Mouse (Mus musculus) hindbrain, embryonic 13.5 days (tissue): ENCODE results near the gene Tas2r135. TPM values are rescaled to one million over a fixed set of nuclear protein-coding genes. Genes with fewer than 3 reads are reported as not detected.

Experiments used
- ATAC-seq: fragments of 200-750 bp; cut with Nextera tagmentation; 2 replicates; pipeline ENCODE4 v1.8.0; 2017; ENCODE audit warnings: moderate TSS enrichment; ENCODE audit not compliant: low FRiP score
- H3K27ac ChIP-seq: fragments of 300-500 bp; sonication (generic); 2 replicates; pipeline ENCODE4 v1.5.1; 2015; ENCODE audit warnings: inconsistent platforms, mild to moderate bottlenecking, moderate library complexity
- H3K27me3 ChIP-seq: fragments of 300-500 bp; sonication (generic); 2 replicates; pipeline ENCODE4 v1.6.1; 2015; ENCODE audit warnings: mild to moderate bottlenecking, inconsistent platforms
- H3K36me3 ChIP-seq: fragments of 300-500 bp; sonication (generic); 2 replicates; pipeline ENCODE4 v1.6.1; 2015; ENCODE audit warnings: mild to moderate bottlenecking, inconsistent platforms
- H3K4me1 ChIP-seq: fragments of 300-500 bp; sonication (generic); replicated peaks from 2 replicates; pipeline ENCODE4 v1.6.1; 2015; ENCODE audit warnings: inconsistent platforms
- H3K4me2 ChIP-seq: fragments of 300-500 bp; sonication (generic); 2 replicates; pipeline ENCODE4 v1.6.1; 2015; ENCODE audit warnings: inconsistent platforms, mild to moderate bottlenecking, moderate library complexity
- H3K4me3 ChIP-seq: fragments of 300-500 bp; sonication (generic); 2 replicates; pipeline ENCODE4 v1.5.1; 2015; ENCODE audit warnings: mild to moderate bottlenecking, inconsistent platforms
- H3K9ac ChIP-seq: fragments of 300-500 bp; sonication (generic); 2 replicates; pipeline ENCODE4 v1.6.1; 2015; ENCODE audit warnings: mild to moderate bottlenecking, inconsistent platforms
- H3K9me3 ChIP-seq: fragments of 300-500 bp; sonication (generic); 2 replicates; pipeline ENCODE4 v1.6.1; 2016; ENCODE audit warnings: inconsistent platforms
- WGBS: fragments of 180-500 bp; shearing (Covaris S2); methylation state at CpG from one replicate; pipeline ENCODE4 v1.1.7; 2015; 5-methylcytosine and 5-hydroxymethylcytosine counted together
- polyA plus RNA-seq: library from polyadenylated mRNA; unstranded; fragments of >200 nt; fragmentation: Nextera tagmentation; extraction: Ambion mirVana; gene quantifications from 2 replicates; pipeline ENCODE4 v1.2.1, GENCODE M21; 2015

The Tas2r135 gene
- polyA plus RNA-seq, 1 experiment from 2014 or later: not detected

DNA sequence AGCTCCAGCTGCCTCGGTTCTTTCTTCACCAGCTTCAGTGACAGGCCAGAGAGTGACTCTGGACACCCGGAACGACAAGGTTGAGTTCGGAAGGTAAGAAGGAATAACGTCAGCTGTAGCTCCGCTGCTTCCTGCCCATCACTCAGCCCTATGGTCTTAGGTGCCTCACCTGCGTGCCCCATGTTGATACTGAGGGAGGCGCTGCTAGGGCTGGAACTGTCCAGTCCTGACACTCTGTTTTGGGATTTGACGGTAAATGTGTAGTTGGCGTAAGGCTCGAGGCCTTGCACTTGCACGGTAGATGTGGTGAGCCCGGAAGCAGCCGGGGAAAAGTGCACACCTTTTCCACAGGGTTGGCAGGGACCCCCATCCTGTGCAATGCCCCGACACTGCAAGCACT, 40.6 kb upstream of the Tas2r135 start:
- H3K27me3 ChIP-seq: no peaks in the 10 kb centered on the region
- H3K27ac ChIP-seq: no peak overlapping the region
- WGBS: 95% methylated on average over 15 of the region's 15 CpGs
- H3K4me3 ChIP-seq: no peak overlapping the region
- H3K4me1 ChIP-seq: no peaks in the 10 kb centered on the region
- H3K4me2 ChIP-seq: no peak overlapping the region
- no peak overlapping the region for H3K9ac ChIP-seq
- peaks cover 10% of the 10 kb centered on the region for H3K36me3 ChIP-seq
- ATAC-seq: no peak
- H3K9me3 ChIP-seq: no peaks in the 10 kb centered on the region

DNA sequence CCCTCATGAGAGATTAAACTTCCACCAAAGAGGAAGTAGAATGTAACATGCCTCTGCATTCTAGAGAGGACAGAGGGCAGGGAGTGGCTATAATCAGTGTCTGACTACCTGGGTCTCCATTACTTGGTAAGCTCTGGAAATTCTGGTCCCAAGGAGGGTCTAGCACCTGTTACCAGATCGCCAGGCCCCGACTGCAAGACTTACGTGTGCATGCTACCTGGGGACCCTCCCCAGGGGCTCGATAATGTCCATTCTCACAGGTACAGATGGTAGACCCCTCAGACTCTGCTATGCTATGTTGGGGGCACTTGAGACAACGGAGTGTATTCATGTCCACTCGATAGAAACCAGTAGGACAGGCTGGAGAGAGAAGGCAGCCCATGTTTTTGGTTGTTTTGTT, 40.0 kb upstream of the Tas2r135 start:
- Histone ChIP-seq H3K4me3 (no peak overlapping the region), H3K4me2 (no peak overlapping the region), H3K9me3 (no peaks in the 10 kb centered on the region), H3K36me3 (peaks cover 4% of the 10 kb centered on the region), H3K4me1 (no peaks in the 10 kb centered on the region), H3K9ac (no peak overlapping the region), H3K27me3 (no peaks in the 10 kb centered on the region), H3K27ac (no peak overlapping the region)
- ATAC-seq: no peak
- 90% methylated on average over 6 of the region's 6 CpGs for WGBS

DNA sequence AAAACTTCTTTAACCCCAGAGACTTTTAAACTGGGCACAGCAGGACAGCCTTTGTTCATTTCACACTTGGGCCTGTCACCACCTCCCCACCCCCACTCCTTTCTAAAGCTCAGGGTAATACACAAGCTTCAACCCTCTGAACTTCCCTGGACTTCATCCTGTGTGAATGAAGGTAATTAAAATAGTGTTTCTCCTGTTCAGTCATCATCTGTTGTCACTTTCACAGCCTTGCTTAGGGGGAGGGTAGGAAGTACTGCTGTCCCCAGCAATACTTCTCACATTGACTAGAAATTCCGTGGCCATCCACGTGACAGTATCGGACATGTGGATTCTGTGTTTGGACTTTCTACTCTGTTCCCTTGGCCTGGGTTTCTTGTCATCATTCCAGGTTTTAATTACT, 35.4 kb upstream of the Tas2r135 start:
- Histone ChIP-seq H3K4me3 (no peak overlapping the region), H3K4me2 (no peak overlapping the region), H3K27ac (no peak overlapping the region), H3K27me3 (peaks cover 16% of the 10 kb centered on the region), H3K4me1 (peaks cover 15% of the 10 kb centered on the region), H3K36me3 (no peaks in the 10 kb centered on the region), H3K9me3 (no peaks in the 10 kb centered on the region), H3K9ac (no peak overlapping the region)
- WGBS: 7% methylated on average over 3 of the region's 3 CpGs
- ATAC-seq: no peak

DNA sequence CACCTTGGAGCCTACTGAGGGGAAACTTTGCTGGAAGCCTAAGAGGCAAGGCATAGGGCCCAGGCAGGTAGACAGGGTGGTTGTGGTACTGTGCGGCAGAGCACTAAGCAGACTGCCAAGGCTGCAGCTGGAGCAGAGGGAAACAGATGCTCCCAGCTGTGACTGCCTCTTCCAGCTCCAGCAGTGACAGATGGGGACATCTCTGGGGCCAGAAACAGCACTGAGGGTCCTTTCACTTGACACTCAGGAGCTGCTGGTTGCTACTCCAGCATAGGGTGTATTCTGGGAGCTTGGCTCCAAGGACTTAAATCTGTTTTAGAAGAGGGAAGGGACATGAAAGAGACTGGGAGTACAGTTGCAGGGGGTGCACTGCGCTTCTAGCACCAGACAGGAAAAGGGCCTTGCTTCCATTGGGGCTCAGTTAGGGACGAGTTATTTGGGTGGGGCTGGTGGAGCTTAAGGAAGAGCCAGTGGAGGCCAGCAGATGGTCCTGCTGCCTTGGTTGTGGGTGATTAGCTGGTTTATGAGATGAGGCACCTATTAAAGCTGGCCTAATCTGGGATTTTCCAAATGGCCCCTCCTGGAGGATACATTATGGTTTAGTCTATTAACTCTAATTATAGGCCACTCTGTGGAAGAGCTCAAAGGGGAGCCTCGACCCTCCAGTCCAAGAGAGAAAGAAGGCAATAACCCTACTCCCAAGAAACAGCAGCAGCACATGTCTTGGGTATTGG, 34.4 kb upstream of the Tas2r135 start:
- Histone ChIP-seq H3K27ac (no peak overlapping the region), H3K9me3 (no peaks in the 10 kb centered on the region), H3K27me3 (peaks cover 16% of the 10 kb centered on the region), H3K4me1 (peaks cover 15% of the 10 kb centered on the region), H3K4me3 (no peak overlapping the region), H3K36me3 (no peaks in the 10 kb centered on the region), H3K4me2 (no peak overlapping the region), H3K9ac (no peak overlapping the region)
- ATAC-seq: no peak
- WGBS: 42% methylated on average over 4 of the region's 4 CpGs

DNA sequence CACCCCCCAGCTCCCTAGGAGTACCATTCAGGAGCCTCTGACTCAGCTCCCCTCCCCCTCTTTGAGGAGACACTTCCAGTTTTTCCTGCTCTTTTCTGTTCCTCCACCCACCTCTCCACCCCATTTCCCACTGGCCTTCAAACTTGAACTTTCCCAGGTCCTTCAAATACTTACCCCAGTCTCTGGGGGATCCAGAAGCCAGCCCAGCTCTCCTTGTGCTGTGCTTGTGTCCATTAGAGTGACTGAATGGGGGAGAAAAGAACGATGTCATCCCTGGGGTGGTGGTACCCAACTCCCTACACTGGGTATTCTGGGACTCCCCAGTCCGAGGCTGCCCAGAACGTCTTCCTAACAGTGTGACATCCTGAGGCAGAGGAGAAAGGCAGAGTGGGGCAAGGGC, 33.2 kb upstream of the Tas2r135 start:
- Histone ChIP-seq H3K4me3 (no peak overlapping the region), H3K9ac (no peak overlapping the region), H3K27me3 (peaks cover 16% of the 10 kb centered on the region), H3K4me2 (no peak overlapping the region), H3K9me3 (no peaks in the 10 kb centered on the region), H3K36me3 (no peaks in the 10 kb centered on the region), H3K4me1 (peaks cover 15% of the 10 kb centered on the region), H3K27ac (no peak overlapping the region)
- 0 out of 2 replicates have a peak, but pooled peaks have one; percentile 18 for ATAC-seq
- WGBS: 5% methylated on average over 3 of the region's 3 CpGs

DNA sequence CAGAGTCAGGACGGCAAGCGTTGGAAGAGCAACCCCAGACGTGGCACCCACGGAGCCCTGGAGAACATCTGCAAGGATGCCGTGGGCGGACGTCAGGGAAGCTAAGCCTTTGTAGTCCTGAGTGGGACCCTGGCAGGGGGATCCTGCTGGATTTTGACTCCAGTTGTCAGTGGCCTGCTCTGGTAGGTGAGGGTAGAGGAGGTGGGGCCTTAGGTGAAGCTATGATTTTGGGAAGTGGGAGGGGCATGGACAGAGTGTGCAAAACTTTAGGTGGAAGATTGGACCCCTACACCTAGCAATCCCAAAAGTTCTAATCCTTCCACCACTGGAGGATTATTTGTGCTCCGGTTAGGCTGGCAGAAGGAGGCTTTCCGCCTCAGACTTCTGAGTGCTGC, 32.8 kb upstream of the Tas2r135 start:
- no peaks in the 10 kb centered on the region for H3K9me3 ChIP-seq
- no peaks in the 10 kb centered on the region for H3K36me3 ChIP-seq
- no peak overlapping the region for H3K27ac ChIP-seq
- peak; percentile 16; the same call in 1 of the 2 replicates for ATAC-seq
- no peak overlapping the region for H3K9ac ChIP-seq
- H3K27me3 ChIP-seq: peaks cover 16% of the 10 kb centered on the region
- no peak overlapping the region for H3K4me3 ChIP-seq
- 17% methylated on average over 9 of the region's 9 CpGs for WGBS
- peak overlapping the region; percentile 91 for H3K4me2 ChIP-seq
- peaks cover 15% of the 10 kb centered on the region for H3K4me1 ChIP-seq

DNA sequence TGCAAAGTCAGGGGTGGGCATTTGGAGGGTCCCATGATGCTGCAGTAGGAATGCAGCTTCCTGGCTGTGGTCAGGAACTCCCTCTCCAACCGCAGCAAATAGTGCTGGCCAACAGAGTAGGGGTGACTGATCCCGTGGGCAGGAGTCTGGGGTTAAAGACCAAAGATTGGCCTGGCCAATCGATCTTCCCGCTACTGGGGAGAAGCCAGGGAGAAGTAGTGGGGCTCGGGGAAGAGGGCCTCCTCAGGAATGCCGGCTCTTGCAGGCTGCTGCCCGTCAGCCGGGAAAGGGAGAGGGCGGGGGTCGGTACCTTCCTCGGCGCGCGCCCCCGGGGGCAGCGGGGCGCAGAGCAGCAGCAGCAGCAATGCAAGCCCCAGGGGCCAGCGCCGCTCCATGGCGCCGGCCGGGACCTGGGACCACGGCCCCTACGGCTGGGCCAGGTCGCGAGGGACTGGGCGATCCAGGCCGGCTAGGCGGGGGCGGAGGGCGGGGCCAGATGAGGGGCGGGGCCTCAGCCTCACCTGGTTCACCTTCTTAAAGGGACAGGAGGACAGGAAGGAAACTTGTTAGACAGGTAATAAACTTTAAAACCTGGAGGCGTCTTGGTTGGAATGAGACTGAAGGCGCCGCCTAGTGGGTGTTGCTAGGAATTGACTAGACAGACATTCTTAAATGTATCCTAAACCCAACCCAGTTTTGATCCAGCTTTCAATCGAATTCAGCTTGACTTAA, 32.3 kb upstream of the Tas2r135 start, which contains the start of gene Epha1:
TSS of gene Epha1 (minus strand) at position 453 of the 732 bp plus-strand sequence.
- WGBS: under 1% methylated on average over 33 of the region's 36 CpGs
- H3K27me3 ChIP-seq: peaks cover 16% of the 10 kb centered on the region
- H3K9ac ChIP-seq: peak within 1 kb of the TSS; percentile 65
- ATAC-seq: peak; percentile 60
- peak within 1 kb of the TSS; percentile 91 for H3K4me2 ChIP-seq
- H3K36me3 ChIP-seq: no peaks in the 10 kb centered on the region
- H3K4me3 ChIP-seq: peak within 1 kb of the TSS; percentile 53
- H3K9me3 ChIP-seq: no peaks in the 10 kb centered on the region
- H3K27ac ChIP-seq: no peak within 1 kb of the TSS
- H3K4me1 ChIP-seq: peaks cover 15% of the 10 kb centered on the region

DNA sequence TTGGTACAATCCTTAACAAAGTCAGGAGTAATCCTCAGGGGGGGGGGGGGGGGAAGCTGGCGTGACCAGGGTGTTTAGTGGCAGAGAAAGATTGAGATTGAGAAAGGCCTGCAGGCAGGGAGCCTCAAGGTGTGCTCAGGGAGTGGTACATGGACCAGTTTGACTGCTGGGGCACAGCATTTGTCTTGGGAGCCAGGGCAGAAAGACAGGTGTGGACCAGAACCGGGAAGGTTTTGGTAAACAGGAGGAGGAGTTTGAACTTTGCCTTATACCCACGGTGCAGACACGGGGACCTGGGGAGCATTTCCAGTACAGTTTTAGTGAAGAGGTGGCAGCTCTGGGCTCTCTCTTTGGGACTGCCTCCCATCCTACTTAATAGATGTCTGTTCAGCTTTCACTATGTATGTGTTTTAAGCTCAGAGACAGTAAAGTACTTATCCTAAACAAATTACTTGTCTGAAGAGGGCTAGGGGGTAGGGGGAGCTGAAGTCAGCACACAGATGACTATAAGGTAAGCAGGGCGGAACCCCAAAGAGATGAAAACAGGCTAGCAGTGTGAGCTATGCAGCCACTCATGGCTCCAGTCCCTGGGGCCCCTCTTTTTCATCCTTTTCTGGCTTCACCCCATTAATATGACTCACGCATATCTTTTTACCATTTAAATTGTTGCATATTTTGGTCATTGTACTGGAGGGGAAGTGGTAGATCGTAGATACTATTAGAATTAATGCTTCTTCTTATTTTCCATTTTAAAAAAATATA, 31.4 kb upstream of the Tas2r135 start:
- H3K9ac ChIP-seq: 0 out of 2 replicates have a peak overlapping the region, but pooled peaks have one; percentile 35
- ATAC-seq: no peak
- no peaks in the 10 kb centered on the region for H3K36me3 ChIP-seq
- 41% methylated on average over 7 of the region's 7 CpGs for WGBS
- H3K9me3 ChIP-seq: no peaks in the 10 kb centered on the region
- peaks cover 15% of the 10 kb centered on the region for H3K4me1 ChIP-seq
- peak overlapping the region; percentile 91 for H3K4me2 ChIP-seq
- peaks cover 16% of the 10 kb centered on the region for H3K27me3 ChIP-seq
- no peak overlapping the region for H3K27ac ChIP-seq
- peak overlapping the region; percentile 53 for H3K4me3 ChIP-seq

DNA sequence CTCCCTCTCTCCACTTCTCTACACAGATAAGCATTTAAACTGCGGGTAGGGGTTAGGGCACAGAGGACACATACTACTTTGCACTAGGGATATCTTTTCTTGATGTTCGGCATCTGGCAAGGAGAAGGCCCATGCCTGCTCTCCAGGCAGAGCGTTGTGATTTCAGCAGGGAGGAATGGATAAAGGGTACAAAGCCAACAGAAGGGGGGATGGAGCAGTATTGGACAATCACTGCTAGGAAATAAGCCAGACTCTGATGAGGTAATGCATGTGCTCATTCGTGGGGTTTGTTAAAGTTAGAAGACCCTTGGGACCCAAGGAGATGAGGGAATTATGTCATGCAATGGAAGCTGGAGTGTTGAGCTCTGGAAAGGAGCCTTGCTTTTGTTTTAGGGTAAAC, 30.5 kb upstream of the Tas2r135 start:
- Histone ChIP-seq H3K4me1 (peaks cover 15% of the 10 kb centered on the region), H3K4me2 (no peak overlapping the region), H3K4me3 (no peak overlapping the region), H3K9ac (no peak overlapping the region), H3K36me3 (no peaks in the 10 kb centered on the region), H3K9me3 (no peaks in the 10 kb centered on the region), H3K27me3 (peaks cover 16% of the 10 kb centered on the region), H3K27ac (no peak overlapping the region)
- 81% methylated on average over 4 of the region's 4 CpGs for WGBS
- ATAC-seq: no peak

DNA sequence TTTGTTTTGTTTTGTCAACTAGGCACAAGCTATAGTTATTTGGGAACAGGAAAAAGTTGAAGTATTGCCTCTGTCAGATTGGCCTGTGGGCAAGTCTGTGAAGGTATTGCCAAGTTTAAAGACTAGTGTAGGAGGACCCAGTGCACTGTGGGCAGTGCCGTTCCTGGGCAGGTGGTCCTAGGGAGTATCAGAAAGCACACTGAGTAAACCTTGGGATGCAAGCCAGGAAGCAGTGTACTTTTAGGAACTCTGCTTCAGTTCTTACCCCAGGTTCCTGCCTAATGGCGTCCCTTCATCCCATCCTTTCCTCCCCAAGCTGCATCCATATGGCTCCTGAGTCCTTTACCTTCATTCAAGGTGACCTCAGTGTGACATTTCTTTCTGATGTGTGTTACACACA, 30.1 kb upstream of the Tas2r135 start:
- Histone ChIP-seq H3K36me3 (no peaks in the 10 kb centered on the region), H3K27ac (no peak overlapping the region), H3K4me2 (no peak overlapping the region), H3K4me3 (no peak overlapping the region), H3K9ac (no peak overlapping the region), H3K9me3 (no peaks in the 10 kb centered on the region), H3K27me3 (peaks cover 16% of the 10 kb centered on the region), H3K4me1 (peaks cover 15% of the 10 kb centered on the region)
- 96% methylated on average over 2 of the region's 2 CpGs for WGBS
- no peak for ATAC-seq

DNA sequence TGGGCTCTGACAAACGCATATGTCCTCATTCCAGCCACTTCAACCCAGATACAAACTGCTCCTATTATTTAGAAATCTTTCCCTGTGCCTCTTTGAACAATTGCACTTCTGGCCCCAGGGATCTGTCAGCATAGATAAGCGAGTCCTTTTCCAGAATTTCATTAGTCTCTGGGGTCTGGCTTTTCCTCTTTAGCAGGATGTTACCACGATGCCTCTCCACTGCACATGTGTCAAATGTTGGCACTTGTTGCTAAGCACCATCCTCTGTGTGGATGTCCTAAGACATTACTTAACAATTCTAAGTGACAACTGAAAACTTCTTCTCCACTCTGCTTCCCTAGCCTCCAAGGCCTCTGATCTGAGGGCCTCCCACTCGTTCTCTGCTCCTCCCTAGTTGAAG, 29.2 kb upstream of the Tas2r135 start:
- Histone ChIP-seq H3K36me3 (no peaks in the 10 kb centered on the region), H3K4me1 (peaks cover 15% of the 10 kb centered on the region), H3K4me2 (no peak overlapping the region), H3K4me3 (no peak overlapping the region), H3K9ac (no peak overlapping the region), H3K27me3 (peaks cover 16% of the 10 kb centered on the region), H3K27ac (no peak overlapping the region), H3K9me3 (no peaks in the 10 kb centered on the region)
- 45% methylated on average over 4 of the region's 4 CpGs for WGBS
- no peak for ATAC-seq

DNA sequence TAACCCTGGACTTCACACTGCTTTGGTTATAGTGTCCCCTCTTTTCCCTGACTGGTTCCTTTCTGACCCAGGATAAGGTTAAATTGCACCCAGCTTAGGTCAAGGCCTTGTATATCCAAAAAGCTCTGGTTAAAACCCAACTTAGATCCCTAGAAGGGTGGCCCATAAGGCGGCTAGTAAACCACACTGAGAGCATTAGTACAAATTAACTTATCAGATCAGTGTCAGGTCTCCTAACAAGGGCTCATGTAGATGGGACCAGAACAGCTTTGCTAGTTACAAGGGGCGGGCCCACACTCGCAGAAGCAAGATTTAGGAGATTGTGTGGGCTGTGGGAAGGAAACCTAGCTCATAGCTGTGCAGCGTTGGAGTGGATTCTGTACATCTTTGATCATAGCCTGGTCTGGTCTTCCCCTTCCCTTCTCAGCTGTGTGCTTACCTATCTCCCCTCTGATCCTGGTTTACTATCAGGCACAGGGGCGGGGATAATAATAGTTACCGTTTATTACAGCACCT, 28.7 kb upstream of the Tas2r135 start:
- Histone ChIP-seq H3K4me2 (no peak overlapping the region), H3K9me3 (no peaks in the 10 kb centered on the region), H3K9ac (no peak overlapping the region), H3K36me3 (no peaks in the 10 kb centered on the region), H3K4me1 (peaks cover 15% of the 10 kb centered on the region), H3K4me3 (no peak overlapping the region), H3K27ac (no peak overlapping the region), H3K27me3 (peaks cover 16% of the 10 kb centered on the region)
- WGBS: 88% methylated on average over 6 of the region's 6 CpGs
- no peak for ATAC-seq
